Mouse (Mus musculus): ENCODE results near the gene Homer1.

GRCm38 (mm10) chr13:93344395-93344794 lies 45.0 kb downstream of the Homer1 start:
- TF ChIP-seq CTCF (IDR thresholded peaks at IDR 0.05; ENCODE audit: insufficient read depth, low read depth, low read length), result no peak
- no peak for TF ChIP-seq POLR2A (IDR thresholded peaks at IDR 0.05; ENCODE audit: insufficient read depth, low read depth, low read length)
